Mouse (Mus musculus): Measurements from ENCODE around the gene Farp2.

- TF ChIP-seq CTCF (IDR thresholded peaks at IDR 0.05; ENCODE audit: borderline replicate concordance, insufficient read depth, low read depth, low read length), result no peak
- no peak for TF ChIP-seq POLR2A (IDR thresholded peaks at IDR 0.05; ENCODE audit: borderline replicate concordance, insufficient read depth, low read length)
Measured at GRCm38 (mm10) chr1:93632723-93633122, 120.8 kb downstream of the Farp2 start.

All from cerebellum, adult 2 months (tissue).